ENCODE assay signal across 8 mouse cellular contexts in genomic region chr6:137648110-137649067, GRCm38 (mm10). TPM values are rescaled to one million over a fixed set of nuclear protein-coding genes. Genes with fewer than 3 reads are reported as not detected.
DNase-seq lines count a peak whose midpoint lies in the region; ATAC-seq and TF ChIP-seq lines count a peak whose summit lies in the region.

No protein-coding gene starts in this region.

- H3K4me3 ChIP-seq in bone marrow, adult 2 months (replicated peaks; ENCODE audit: control insufficient read depth, low read depth, low read length): peak overlapping the region; percentile 65
- H3K4me3 ChIP-seq in forebrain, embryonic 12.5 days (replicated peaks): peak overlapping the region; percentile 74

- peak overlapping the region; percentile 98 for H3K4me2 ChIP-seq in forebrain, embryonic 12.5 days

- ATAC-seq in forebrain, embryonic 12.5 days (ENCODE audit: low FRiP score): peak; percentile 73

- 2% methylated on average over 59 of the region's 59 CpGs for WGBS in bone marrow, adult 2 months
- WGBS in forebrain, embryonic 12.5 days: under 1% methylated on average over 59 of the region's 59 CpGs

- DNase-seq in right cerebral cortex, postnatal 10 days (ENCODE audit: low spot score in 2 of 2): peak; percentile 50 to 62
- no peak for DNase-seq in right cerebral cortex, adult 2 months (ENCODE audit: low spot score in 2 of 2)
- peak; percentile 3 for DNase-seq in induced T-regulatory cell, adult 2 months (ENCODE audit: low read depth)
- peak; percentile 21 for DNase-seq in lung, postnatal 10 days
- peak; percentile 21 for DNase-seq in splenic B cell, adult 2 months (ENCODE audit: low read depth, low spot score)
- DNase-seq in right cerebral cortex, adult 18-20 months: no peak

- H3K27me3 ChIP-seq in forebrain, embryonic 12.5 days: peaks cover 26% of the 10 kb centered on the region
- H3K27me3 ChIP-seq in splenic B cell, adult 2 months (ENCODE audit: control insufficient read depth, insufficient read depth, low read length, poor library complexity, severe bottlenecking): no peaks in the 10 kb centered on the region

- H3K9ac ChIP-seq in forebrain, embryonic 12.5 days: peak overlapping the region; percentile 70

- H3K9me3 ChIP-seq in forebrain, embryonic 12.5 days: no peaks in the 10 kb centered on the region

- TF ChIP-seq CTCF in bone marrow, adult 2 months (IDR thresholded peaks at IDR 0.05; ENCODE audit: control insufficient read depth, insufficient read depth, low read length): no peak

- no peak for TF ChIP-seq POLR2A in bone marrow, adult 2 months (IDR thresholded peaks at IDR 0.05; ENCODE audit: borderline replicate concordance, control insufficient read depth, low read depth, low read length)

- H3K4me1 ChIP-seq in bone marrow, adult 2 months (ENCODE audit: control insufficient read depth, insufficient read depth, low read length): no peaks in the 10 kb centered on the region; the same call in 1 of the 2 replicates
- peaks cover 8% of the 10 kb centered on the region for H3K4me1 ChIP-seq in forebrain, embryonic 12.5 days

- peak overlapping the region; percentile 49 for H3K27ac ChIP-seq in bone marrow, adult 2 months (ENCODE audit: control insufficient read depth, insufficient read depth, low read depth, low read length, poor library complexity)
- no peak overlapping the region for H3K27ac ChIP-seq in forebrain, embryonic 12.5 days

- no peaks in the 10 kb centered on the region for H3K36me3 ChIP-seq in forebrain, embryonic 12.5 days (replicated peaks)
- no peaks in the 10 kb centered on the region for H3K36me3 ChIP-seq in splenic B cell, adult 2 months (ENCODE audit: control insufficient read depth, insufficient read depth, low read length, poor library complexity, severe bottlenecking)

RNA-seq across cellular contexts. Expression of gene Eps8, which starts 6.3 kb away (rescaled TPM):
- polyA plus RNA-seq in bone marrow, adult 2 months (2011; ENCODE audit: insufficient read depth, insufficient read length, low replicate concordance, missing spikeins): 3.8 and 4.2 TPM in 2 replicates
- polyA plus RNA-seq in forebrain, embryonic 12.5 days (2016; fragmentation: Nextera tagmentation; extraction: Ambion mirVana): 8.0 and 9.9 TPM in 2 replicates

Comparison
In these comparisons a context has a peak if more than half of its experiments do, and no peak if none do; other contexts are left out.
1. DNase-seq: peak in right cerebral cortex, postnatal 10 days (2 of 2), induced T-regulatory cell, adult 2 months (single experiment), lung, postnatal 10 days (single experiment) and splenic B cell, adult 2 months (single experiment); none in right cerebral cortex, adult 2 months (0 of 2) and right cerebral cortex, adult 18-20 months (single experiment).